Mouse (Mus musculus) testis, adult 2 months (tissue): ENCODE results near the gene Ehd1.

Experiments used
- CTCF ChIP-seq: fragments of 200-500 bp; IDR thresholded peaks from 2 replicates; pipeline ENCODE4 v1.5.1; 2012; ENCODE audit warnings: low read depth, mild to moderate bottlenecking, inconsistent platforms, low read length, moderate library complexity; ENCODE audit not compliant: control insufficient read depth, insufficient read depth, insufficient replicate concordance
- POLR2A ChIP-seq: fragments of 200-500 bp; IDR thresholded peaks from 2 replicates; pipeline ENCODE4 v1.6.1; 2012; ENCODE audit warnings: low read depth, mild to moderate bottlenecking, inconsistent platforms, low read length, moderate library complexity; ENCODE audit not compliant: control insufficient read depth

DNA sequence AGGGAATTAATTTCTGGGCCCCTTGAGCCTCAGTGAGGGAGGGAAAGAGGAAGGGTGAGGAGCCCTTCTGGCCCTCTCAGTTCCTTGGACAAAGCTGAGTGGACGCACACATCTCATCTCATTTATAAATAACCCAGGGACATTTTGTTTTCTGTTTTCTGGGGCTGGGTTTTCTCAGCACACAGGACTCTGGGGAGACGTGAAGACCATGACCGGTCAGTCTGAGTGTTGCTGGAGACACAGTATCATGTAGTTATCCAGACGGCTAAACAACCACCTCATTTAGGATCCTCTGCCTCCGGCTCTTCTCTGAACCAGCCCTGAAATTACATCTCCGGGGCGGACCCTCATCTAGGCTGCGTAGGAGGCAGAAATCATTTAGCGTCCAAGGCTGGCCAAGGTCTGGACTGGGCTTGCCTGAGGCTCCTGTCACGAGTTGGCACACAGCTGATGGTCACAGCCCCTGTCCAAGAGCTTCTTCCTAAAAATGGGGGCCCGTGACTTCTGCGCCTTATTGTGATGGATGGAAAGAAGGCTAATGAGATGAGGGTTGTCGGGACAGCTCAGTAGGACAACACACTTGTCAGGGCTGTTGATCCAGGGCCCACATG lies 2.4 kb upstream of the Ehd1 start:
- no peak for TF ChIP-seq CTCF
- no peak for TF ChIP-seq POLR2A
